Mouse (Mus musculus) liver, embryonic 11.5 days (tissue): Measurements from ENCODE around the gene Atg2a. TPM values are rescaled to one million over a fixed set of nuclear protein-coding genes. Genes with fewer than 3 reads are reported as not detected.

Source experiments
- ATAC-seq: fragments of 200-750 bp; cut with Nextera tagmentation; replicated peaks from 2 replicates; pipeline ENCODE4 v1.8.0; 2017; ENCODE audit warnings: moderate number of reproducible peaks, mild to moderate bottlenecking, moderate TSS enrichment, moderate library complexity; ENCODE audit not compliant: low FRiP score
- DNase-seq: peaks from one replicate; pipeline ENCODE4 v3.0.0-alpha.2; 2017; ENCODE audit warnings: low spot score
- H3K27ac ChIP-seq: fragments of 300-500 bp; sonication (generic); 2 replicates; pipeline ENCODE4 v1.5.1; 2014; ENCODE audit warnings: mild to moderate bottlenecking, low read depth, low read length, control low read depth
- H3K27me3 ChIP-seq: fragments of 300-500 bp; sonication (generic); replicated peaks from 2 replicates; pipeline ENCODE4 v1.6.1; 2014; ENCODE audit warnings: low read length, mixed read lengths; ENCODE audit not compliant: control insufficient read depth, insufficient read depth
- H3K36me3 ChIP-seq: fragments of 300-500 bp; sonication (generic); 2 replicates; pipeline ENCODE4 v1.6.1; 2014; ENCODE audit warnings: mild to moderate bottlenecking, low read length, moderate library complexity, mixed read lengths; ENCODE audit not compliant: control insufficient read depth, insufficient read depth
- H3K4me1 ChIP-seq: fragments of 300-500 bp; sonication (generic); replicated peaks from 2 replicates; pipeline ENCODE4 v1.6.1; 2014; ENCODE audit warnings: low read length, mixed read lengths; ENCODE audit not compliant: control insufficient read depth, insufficient read depth
- H3K4me2 ChIP-seq: fragments of 300-500 bp; sonication (generic); 2 replicates; pipeline ENCODE4 v1.6.1; 2014; ENCODE audit warnings: mild to moderate bottlenecking, control low read depth, moderate library complexity
- H3K4me3 ChIP-seq: fragments of 300-500 bp; sonication (generic); 2 replicates; pipeline ENCODE4 v1.5.1; 2014; ENCODE audit warnings: low read depth, low read length, control low read depth
- H3K9ac ChIP-seq: fragments of 300-500 bp; sonication (generic); 2 replicates; pipeline ENCODE4 v1.6.1; 2014; ENCODE audit warnings: low read depth, low read length, control low read depth
- H3K9me3 ChIP-seq: fragments of 300-500 bp; sonication (generic); 2 replicates; pipeline ENCODE4 v1.6.1; 2016; ENCODE audit warnings: low read length, inconsistent platforms, mixed read lengths; ENCODE audit not compliant: control insufficient read depth
- WGBS: fragments of 180-500 bp; shearing (Covaris S2); extraction: QIAGEN DNeasy Blood & Tissue Kit; methylation state at CpG from one replicate; pipeline ENCODE4 v1.1.7; 2014; 5-methylcytosine and 5-hydroxymethylcytosine counted together
- polyA plus RNA-seq: library from polyadenylated mRNA; unstranded; fragments of >200 nt; fragmentation: Nextera tagmentation; extraction: Ambion mirVana; gene quantifications from 2 replicates; pipeline ENCODE4 v1.2.1, GENCODE M21; 2014

The Atg2a gene
- 10.4 and 13.5 TPM in 2 replicates for polyA plus RNA-seq

GRCm38 (mm10) chr19:6241274-6242107 lies at the start of gene Atg2a:
TSS of gene Atg2a (plus strand) at chr19:6241668.
- no peaks in the 10 kb centered on the region for H3K9me3 ChIP-seq
- H3K9ac ChIP-seq: peak within 1 kb of the TSS; percentile 87
- peaks cover 29% of the 10 kb centered on the region for H3K4me1 ChIP-seq
- H3K4me2 ChIP-seq: peak within 1 kb of the TSS; percentile 95
- under 1% methylated on average over 55 of the region's 55 CpGs for WGBS
- H3K27me3 ChIP-seq: no peaks in the 10 kb centered on the region
- H3K27ac ChIP-seq: peak within 1 kb of the TSS; percentile 80
- H3K4me3 ChIP-seq: peak within 1 kb of the TSS; percentile 89
- peak; percentile 98 for DNase-seq
- peak; percentile 89 for ATAC-seq
- peaks cover 14% of the 10 kb centered on the region for H3K36me3 ChIP-seq

- no peak overlapping the region for H3K27ac ChIP-seq
- 64% methylated on average over 2 of the region's 2 CpGs for WGBS
- H3K9ac ChIP-seq: no peak overlapping the region
- H3K4me2 ChIP-seq: no peak overlapping the region
- H3K9me3 ChIP-seq: no peaks in the 10 kb centered on the region
- H3K4me3 ChIP-seq: no peak overlapping the region
- DNase-seq (no peak), ATAC-seq (no peak)
- no peaks in the 10 kb centered on the region for H3K36me3 ChIP-seq
- H3K4me1 ChIP-seq: no peaks in the 10 kb centered on the region
- H3K27me3 ChIP-seq: no peaks in the 10 kb centered on the region
Measured at GRCm38 (mm10) chr19:6204265-6204664, 37.2 kb upstream of the Atg2a start.

GRCm38 (mm10) chr19:6206716-6207115 lies 34.8 kb upstream of the Atg2a start:
- no peaks in the 10 kb centered on the region for H3K27me3 ChIP-seq
- no peak overlapping the region for H3K9ac ChIP-seq
- H3K4me2 ChIP-seq: no peak overlapping the region
- WGBS: 69% methylated on average over 5 of the region's 5 CpGs
- no peak overlapping the region for H3K27ac ChIP-seq
- no peak overlapping the region for H3K4me3 ChIP-seq
- H3K9me3 ChIP-seq: no peaks in the 10 kb centered on the region
- no peaks in the 10 kb centered on the region for H3K36me3 ChIP-seq
- no peak for ATAC-seq
- H3K4me1 ChIP-seq: no peaks in the 10 kb centered on the region
- no peak for DNase-seq

GRCm38 (mm10) chr19:6216046-6216705 lies 25.3 kb upstream of the Atg2a start:
- no peak overlapping the region for H3K4me3 ChIP-seq
- no peak for ATAC-seq
- H3K9ac ChIP-seq: no peak overlapping the region
- H3K9me3 ChIP-seq: no peaks in the 10 kb centered on the region
- WGBS: 69% methylated on average over 6 of the region's 6 CpGs
- no peak overlapping the region for H3K4me2 ChIP-seq
- H3K27me3 ChIP-seq: no peaks in the 10 kb centered on the region
- H3K4me1 ChIP-seq: no peaks in the 10 kb centered on the region
- DNase-seq: no peak
- H3K27ac ChIP-seq: no peak overlapping the region
- H3K36me3 ChIP-seq: no peaks in the 10 kb centered on the region

- Histone ChIP-seq H3K27ac (no peak overlapping the region), H3K9me3 (no peaks in the 10 kb centered on the region), H3K27me3 (no peaks in the 10 kb centered on the region), H3K36me3 (no peaks in the 10 kb centered on the region), H3K9ac (no peak overlapping the region), H3K4me3 (no peak overlapping the region), H3K4me1 (no peaks in the 10 kb centered on the region), H3K4me2 (no peak overlapping the region)
- DNase-seq (no peak), ATAC-seq (no peak)
- 66% methylated on average over 6 of the region's 6 CpGs for WGBS
Measured at GRCm38 (mm10) chr19:6218606-6219005, 22.9 kb upstream of the Atg2a start.

GRCm38 (mm10) chr19:6226135-6226534 lies 15.3 kb upstream of the Atg2a start, which contains the start of gene Gpha2:
TSS of gene Gpha2 (plus strand) at chr19:6226380.
- ATAC-seq (no peak), DNase-seq (no peak)
- H3K27me3 ChIP-seq: no peaks in the 10 kb centered on the region
- H3K9me3 ChIP-seq: no peaks in the 10 kb centered on the region
- no peak within 1 kb of the TSS for H3K4me2 ChIP-seq
- H3K4me1 ChIP-seq: no peaks in the 10 kb centered on the region
- H3K27ac ChIP-seq: no peak within 1 kb of the TSS
- no peak within 1 kb of the TSS for H3K9ac ChIP-seq
- 18% methylated on average over 2 of the region's 2 CpGs for WGBS
- peaks cover 4% of the 10 kb centered on the region; the same call in 1 of the 2 replicates for H3K36me3 ChIP-seq
- H3K4me3 ChIP-seq: no peak within 1 kb of the TSS

GRCm38 (mm10) chr19:6226763-6227162 lies 14.7 kb upstream of the Atg2a start:
- no peak for DNase-seq

GRCm38 (mm10) chr19:6227864-6228263 lies 13.6 kb upstream of the Atg2a start:
- peaks cover 4% of the 10 kb centered on the region; the same call in 1 of the 2 replicates for H3K36me3 ChIP-seq
- no peaks in the 10 kb centered on the region for H3K27me3 ChIP-seq
- H3K27ac ChIP-seq: no peak overlapping the region
- no peak overlapping the region for H3K9ac ChIP-seq
- ATAC-seq: no peak
- no peaks in the 10 kb centered on the region for H3K4me1 ChIP-seq
- no peak overlapping the region for H3K4me3 ChIP-seq
- no peak for DNase-seq
- no peaks in the 10 kb centered on the region for H3K9me3 ChIP-seq
- H3K4me2 ChIP-seq: no peak overlapping the region
- WGBS: 89% methylated on average over 4 of the region's 4 CpGs

More at GRCm38 (mm10) chr19:6226763-6227162, 14.7 kb upstream of the Atg2a start:
- Histone ChIP-seq H3K27ac (no peak overlapping the region), H3K27me3 (no peaks in the 10 kb centered on the region), H3K36me3 (peaks cover 4% of the 10 kb centered on the region; the same call in 1 of the 2 replicates), H3K4me2 (no peak overlapping the region), H3K9ac (no peak overlapping the region), H3K4me1 (no peaks in the 10 kb centered on the region), H3K9me3 (no peaks in the 10 kb centered on the region), H3K4me3 (no peak overlapping the region)
- no peak for ATAC-seq
- whole genome bisulfite sequencing: 84% methylated on average over 14 of the region's 14 CpGs
